ENCODE assay signal across 12 mouse cellular contexts in the genomic region with DNA sequence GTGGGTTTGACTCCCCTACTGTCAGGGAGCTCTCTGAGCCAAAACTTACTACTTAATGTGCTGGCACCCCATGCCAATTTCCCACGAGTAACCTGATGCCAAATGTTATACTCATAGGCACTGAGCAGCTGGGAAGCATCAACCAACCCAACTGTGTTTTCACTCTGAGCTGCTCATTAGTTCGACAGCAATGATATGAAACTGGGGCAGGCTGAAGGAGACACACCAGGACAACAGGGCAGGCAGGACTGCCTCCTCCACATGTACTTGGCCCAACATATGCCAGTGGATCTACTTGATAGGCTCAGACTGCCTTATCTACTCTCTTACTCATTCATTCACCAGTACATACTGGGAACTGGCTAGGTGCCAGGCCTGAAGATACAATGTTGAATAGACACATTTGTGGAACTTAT. TPM values are rescaled to one million over a fixed set of nuclear protein-coding genes. Genes with fewer than 3 reads are reported as not detected.
DNase-seq lines count a peak whose midpoint lies in the region; ATAC-seq lines count a peak whose summit lies in the region.
"Had no signal": no experiment of that assay in that cellular context is flagged by ENCODE, and none has a peak within 500 bp of the region (broad histone marks: within the 10 kb centered on the region; RNA-seq: fewer than 3 reads in every experiment).

No protein-coding gene starts in this region.

- H3K9ac ChIP-seq in midbrain, embryonic 16.5 days (ENCODE audit: low read depth, low read length): no peak overlapping the region
- H3K9ac ChIP-seq: limb, embryonic 15.5 days; neural tube, embryonic 15.5 days had no signal

- no peaks in the 10 kb centered on the region for H3K4me1 ChIP-seq in midbrain, embryonic 16.5 days (ENCODE audit: control insufficient read depth, insufficient read depth, low read length)
- H3K4me1 ChIP-seq: limb, embryonic 15.5 days; neural tube, embryonic 15.5 days had no signal

- no peak for ATAC-seq in megakaryocyte, adult 5-6 weeks (ENCODE audit: poor library complexity, severe bottlenecking)
- no peak for ATAC-seq in midbrain, embryonic 16.5 days

- peaks cover 43% of the 10 kb centered on the region for H3K36me3 ChIP-seq in midbrain, embryonic 16.5 days (ENCODE audit: control insufficient read depth, insufficient read depth, low read length)

- H3K9me3 ChIP-seq in midbrain, embryonic 16.5 days (replicated peaks; ENCODE audit: control insufficient read depth, low read length, poor library complexity, severe bottlenecking): no peaks in the 10 kb centered on the region
- H3K9me3 ChIP-seq: G1E; limb, embryonic 15.5 days; neural tube, embryonic 15.5 days had no signal

- 89% methylated on average over 2 of the region's 2 CpGs for WGBS in midbrain, embryonic 16.5 days

- no peak overlapping the region for H3K4me2 ChIP-seq in midbrain, embryonic 16.5 days (ENCODE audit: low read length)
- H3K4me2 ChIP-seq: limb, embryonic 15.5 days; neural tube, embryonic 15.5 days had no signal

- H3K27me3 ChIP-seq in midbrain, embryonic 16.5 days (ENCODE audit: control insufficient read depth, insufficient read depth, low read depth, low read length): no peaks in the 10 kb centered on the region
- H3K27me3 ChIP-seq: limb, embryonic 15.5 days; neural tube, embryonic 15.5 days had no signal

- DNase-seq in frontal cortex, adult 2 months (ENCODE audit: extremely low spot score in 1 of 2, low spot score in 1 of 2): peak; percentile 10 to 35
- no peak for DNase-seq in frontal cortex, postnatal 25 days (ENCODE audit: low spot score in 2 of 2)
- DNase-seq in right cerebral cortex, adult 18-20 months: peak; percentile 29
- no peak for DNase-seq in right cerebral cortex, postnatal 25 days
- peak; percentile 82 to 93 for DNase-seq in layer of hippocampus, adult 18-20 months (ENCODE audit: low spot score in 2 of 2)
- DNase-seq in kidney, postnatal 14 days: no peak
- DNase-seq: thymus, adult 18-20 months had no signal

- H3K27ac ChIP-seq in midbrain, embryonic 16.5 days (ENCODE audit: low read length): no peak overlapping the region
- H3K27ac ChIP-seq: limb, embryonic 15.5 days; neural tube, embryonic 15.5 days had no signal

- no peak overlapping the region for H3K4me3 ChIP-seq in midbrain, embryonic 16.5 days (ENCODE audit: low read depth, low read length)
- H3K4me3 ChIP-seq: limb, embryonic 15.5 days; neural tube, embryonic 15.5 days had no signal

RNA-seq across cellular contexts. Expression of a gene that starts 25.1 kb away (rescaled TPM):
- 69.2 and 70.6 TPM in 2 replicates for polyA plus RNA-seq in frontal cortex, adult 2 months (2012; rRNA removed)
- 10 to 100 TPM; 83.4 to 93.9 TPM for total RNA-seq in layer of hippocampus, adult 18-20 months (2021)
- total RNA-seq in megakaryocyte, adult 5-6 weeks (2015): 50.1 and 56.9 TPM in 2 replicates
- total RNA-seq in megakaryocyte, adult 5-6 weeks (2017): 78.7 and 85.5 TPM in 2 replicates
- 84.4 and 85.8 TPM in 2 replicates for polyA plus RNA-seq in midbrain, embryonic 16.5 days (2015; fragmentation: Nextera tagmentation; extraction: Ambion mirVana)

RNA-seq across cellular contexts. Expression of a gene that starts 39.1 kb away (rescaled TPM):
- 23.4 and 24.8 TPM in 2 replicates for polyA plus RNA-seq in frontal cortex, adult 2 months (2012; rRNA removed)
- total RNA-seq in layer of hippocampus, adult 18-20 months (2021): 10 to 100 TPM; 20.7 to 21.7 TPM
- total RNA-seq in megakaryocyte, adult 5-6 weeks (2015): 5.6 and 6.2 TPM in 2 replicates
- total RNA-seq in megakaryocyte, adult 5-6 weeks (2017): 4.0 and 6.5 TPM in 2 replicates
- 50.3 and 57.1 TPM in 2 replicates for polyA plus RNA-seq in midbrain, embryonic 16.5 days (2015; fragmentation: Nextera tagmentation; extraction: Ambion mirVana)

RNA-seq across cellular contexts. Expression of a gene that starts 55.0 kb away (rescaled TPM):
- polyA plus RNA-seq in frontal cortex, adult 2 months (2012; rRNA removed): 4.4 and 4.9 TPM in 2 replicates
- total RNA-seq in layer of hippocampus, adult 18-20 months (2021): 1 to 10 TPM; 5.9 TPM
- total RNA-seq in megakaryocyte, adult 5-6 weeks (2015): 40.6 and 43.8 TPM in 2 replicates
- total RNA-seq in megakaryocyte, adult 5-6 weeks (2017): 5.7 and 9.1 TPM in 2 replicates
- 5.2 and 5.4 TPM in 2 replicates for polyA plus RNA-seq in midbrain, embryonic 16.5 days (2015; fragmentation: Nextera tagmentation; extraction: Ambion mirVana)

RNA-seq across cellular contexts. Expression of a gene that starts 55.1 kb away (rescaled TPM):
- polyA plus RNA-seq in frontal cortex, adult 2 months (2012; rRNA removed): 16.1 and 19.0 TPM in 2 replicates
- 10 to 100 TPM; 15.4 to 15.8 TPM for total RNA-seq in layer of hippocampus, adult 18-20 months (2021)
- 6.2 and 8.1 TPM in 2 replicates for total RNA-seq in megakaryocyte, adult 5-6 weeks (2015)
- total RNA-seq in megakaryocyte, adult 5-6 weeks (2017): 12.2 and 12.8 TPM in 2 replicates
- polyA plus RNA-seq in midbrain, embryonic 16.5 days (2015; fragmentation: Nextera tagmentation; extraction: Ambion mirVana): 5.2 and 6.4 TPM in 2 replicates

Comparison
In these comparisons a context has a peak if more than half of its experiments do, and no peak if none do; other contexts are left out.
1. DNase-seq: peak in frontal cortex, adult 2 months (2 of 2), right cerebral cortex, adult 18-20 months (single experiment) and layer of hippocampus, adult 18-20 months (2 of 2); none in frontal cortex, postnatal 25 days (0 of 2), right cerebral cortex, postnatal 25 days (single experiment) and kidney, postnatal 14 days (single experiment).